Mouse (Mus musculus) adrenal gland, postnatal 36 days (tissue): ENCODE measurements around the gene Grid1. TPM values are rescaled to one million over a fixed set of nuclear protein-coding genes. Genes with fewer than 3 reads are reported as not detected.
A peak's percentile ranks its signal among the peaks of the same experiment; 100 is the strongest.

Experiments used
- DNase-seq, 2 experiments: peaks; one replicate each; pipeline ENCODE4 v3.0.0; 2021; ENCODE audit warnings: mixed read lengths in 1 of 2
- total RNA-seq, 2 experiments: library from RNA; stranded (reverse); gene quantifications; 2 replicates each; pipeline ENCODE4 v1.2.3; 2021

Gene Grid1
- total RNA-seq, 2 experiments from 2014 or later: 0.17 to 0.30 TPM

DNA sequence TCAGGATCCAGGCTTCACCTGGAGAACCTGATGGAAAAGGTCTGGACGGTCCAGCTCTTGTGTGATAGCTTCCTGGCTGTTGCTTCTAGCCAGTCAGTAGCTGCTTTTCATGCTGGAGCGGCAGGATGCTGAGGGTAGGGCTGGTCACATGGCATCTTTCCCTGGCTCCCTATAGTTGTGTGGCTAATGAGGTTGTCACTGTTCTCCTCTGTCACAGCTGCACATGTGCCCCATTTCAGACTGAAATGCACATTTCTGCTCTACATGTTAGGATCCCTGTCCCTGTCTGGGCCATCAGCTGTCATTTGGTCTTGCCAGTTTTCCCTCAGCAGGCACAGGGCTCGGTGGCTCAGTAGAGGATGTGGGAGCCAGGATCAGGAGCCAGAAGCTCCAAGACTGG lies 17.2 kb downstream of the Grid1 start:
- no peak for DNase-seq

GRCm38 (mm10) chr14:34838999-34839398 lies 19.1 kb downstream of the Grid1 start:
- no peak for DNase-seq

GRCm38 (mm10) chr14:34839898-34840297 lies 20.0 kb downstream of the Grid1 start:
- no peak for DNase-seq

DNA sequence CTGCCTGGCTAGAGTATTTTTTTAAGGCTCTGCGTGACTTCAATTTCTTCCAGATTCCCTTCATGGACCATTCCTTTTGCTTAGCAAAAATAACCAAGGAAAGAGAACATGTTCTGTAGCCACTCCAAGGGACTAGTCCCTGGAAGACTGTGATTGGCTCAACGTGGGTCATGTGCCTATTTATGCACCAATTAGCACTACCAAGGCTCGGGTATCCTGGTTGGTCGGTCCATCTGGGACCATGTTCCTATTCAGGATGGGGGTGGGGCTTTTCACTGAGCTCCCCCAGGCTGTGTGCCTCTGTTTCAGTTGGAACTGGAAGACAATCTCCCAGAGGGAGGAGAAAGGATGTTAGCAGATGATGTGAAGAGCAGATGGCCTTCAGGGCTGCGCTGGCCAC lies 23.7 kb downstream of the Grid1 start:
- no peak for DNase-seq

DNA sequence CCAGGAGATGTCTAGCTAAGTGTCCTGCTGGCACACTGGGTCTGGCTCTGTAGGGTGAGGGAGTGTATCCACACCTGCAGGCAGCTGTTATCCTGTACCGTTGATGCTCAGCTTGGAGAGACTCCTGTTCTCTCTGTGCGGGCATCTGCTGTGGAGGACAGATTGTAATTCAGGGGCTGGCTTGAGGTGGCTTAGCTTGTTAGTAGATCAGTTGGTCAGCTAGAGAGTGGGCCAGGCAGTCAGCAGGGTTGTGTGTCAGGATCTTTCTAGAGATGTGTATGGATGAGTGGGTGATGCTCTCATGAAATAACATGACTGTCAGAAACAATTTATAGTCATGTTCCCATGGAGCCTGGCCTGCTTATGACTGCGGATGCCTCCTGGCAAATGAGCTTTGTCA lies 24.3 kb downstream of the Grid1 start:
- no peak for DNase-seq

GRCm38 (mm10) chr14:34846799-34847198 lies 26.9 kb downstream of the Grid1 start:
- no peak for DNase-seq

- DNase-seq: no peak
These were observed 27.7 kb downstream of the Grid1 start for GRCm38 (mm10) chr14:34847625-34848024.

DNA sequence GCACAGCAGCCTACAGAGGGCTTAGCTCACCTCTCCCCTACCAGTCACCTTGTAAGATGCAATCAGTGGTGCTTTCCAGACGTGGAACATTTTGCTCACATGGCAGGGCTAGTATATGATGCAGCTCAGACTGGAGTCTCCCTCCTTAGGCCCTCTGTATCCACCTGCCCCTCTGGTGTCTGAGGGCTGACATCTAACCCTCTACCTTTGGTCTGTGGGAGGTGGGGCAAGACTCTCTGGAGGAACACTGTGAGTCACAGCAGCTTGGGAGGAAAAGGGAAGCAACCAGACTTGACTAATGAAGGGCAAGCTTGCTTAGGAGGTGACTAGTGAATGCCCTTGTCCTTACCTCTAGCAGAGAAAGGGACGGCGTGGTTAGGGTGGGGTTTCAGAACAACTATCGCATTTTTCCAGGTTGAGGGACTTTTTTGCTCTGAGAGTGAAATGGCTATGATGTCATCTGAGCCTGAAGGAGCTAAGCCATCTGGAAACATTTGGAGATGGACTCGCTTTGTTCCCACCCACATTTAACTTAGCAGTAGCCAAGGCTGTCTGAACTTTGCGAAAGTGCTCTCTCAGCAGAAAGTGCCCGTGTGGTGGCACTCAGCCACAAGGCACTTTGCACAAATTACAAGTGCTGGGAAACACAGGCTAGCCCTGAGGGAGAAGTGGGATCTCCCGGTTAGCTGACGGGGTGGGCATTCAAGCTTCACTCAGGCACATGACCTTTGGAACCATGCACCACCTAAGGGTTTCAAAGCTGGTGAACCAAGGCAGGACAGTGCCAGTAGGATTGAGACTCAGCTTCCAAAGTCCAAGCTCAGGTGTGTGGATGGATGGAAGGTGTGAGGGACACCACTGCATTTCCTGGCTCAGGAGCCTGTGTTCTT lies 41.2 kb downstream of the Grid1 start:
- no peak for DNase-seq

- peak; percentile 57 to 65 for DNase-seq
These were observed 47.4 kb downstream of the Grid1 start for GRCm38 (mm10) chr14:34867266-34867665.

GRCm38 (mm10) chr14:34868513-34869260 lies 48.8 kb downstream of the Grid1 start:
- no peak for DNase-seq

DNA sequence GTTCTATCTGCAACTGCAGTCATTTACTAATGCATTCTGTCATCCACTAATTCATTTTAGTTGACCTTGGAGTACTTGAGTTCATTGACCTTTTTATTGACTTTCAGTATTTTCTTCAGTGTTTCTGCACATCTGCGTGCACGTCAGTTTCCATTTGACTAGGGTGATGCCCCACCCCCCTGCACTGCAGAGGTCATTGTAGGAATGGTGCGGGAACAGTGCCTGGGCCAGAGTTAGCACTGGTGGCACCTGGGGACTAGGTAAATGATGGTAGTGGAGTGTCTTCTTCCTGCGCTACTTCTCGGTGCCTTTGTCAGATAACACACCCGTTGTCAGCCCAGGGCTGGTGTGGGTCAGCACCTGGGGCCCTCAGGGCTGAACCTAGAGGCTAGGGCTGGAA lies 60.1 kb downstream of the Grid1 start:
- DNase-seq: no peak

- DNase-seq: no peak
These were observed 60.8 kb downstream of the Grid1 start for GRCm38 (mm10) chr14:34880431-34881421.

DNA sequence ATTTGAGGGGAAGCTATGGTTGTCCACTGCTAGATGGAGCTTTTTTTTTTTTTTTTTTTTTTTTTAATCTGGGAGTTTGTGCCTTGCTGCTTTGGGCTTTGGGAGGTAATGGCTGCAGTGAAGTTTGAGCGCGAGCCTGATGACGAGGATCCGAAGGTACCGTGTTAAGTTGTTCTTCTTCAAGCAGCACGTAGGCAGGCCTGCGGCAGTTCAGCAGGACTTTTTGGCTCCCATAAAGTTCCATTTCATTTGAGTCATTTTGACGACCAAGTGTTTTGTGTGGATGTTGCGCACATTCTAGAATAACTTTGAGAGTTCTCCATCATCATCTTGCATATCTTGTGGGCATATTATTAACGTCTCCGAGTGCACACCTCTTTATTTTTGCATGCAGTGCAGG lies 64.3 kb downstream of the Grid1 start:
- no peak for DNase-seq

GRCm38 (mm10) chr14:34884611-34885010 lies 64.7 kb downstream of the Grid1 start:
- DNase-seq: no peak

GRCm38 (mm10) chr14:34891769-34892532 lies 72.0 kb downstream of the Grid1 start:
- DNase-seq: peak; percentile 7 to 27

GRCm38 (mm10) chr14:34896253-34896982 lies 76.5 kb downstream of the Grid1 start:
- no peak for DNase-seq

GRCm38 (mm10) chr14:34903854-34904253 lies 83.9 kb downstream of the Grid1 start:
- DNase-seq: no peak

- DNase-seq: no peak
These were observed 85.8 kb downstream of the Grid1 start for GRCm38 (mm10) chr14:34905697-34906096.

DNA sequence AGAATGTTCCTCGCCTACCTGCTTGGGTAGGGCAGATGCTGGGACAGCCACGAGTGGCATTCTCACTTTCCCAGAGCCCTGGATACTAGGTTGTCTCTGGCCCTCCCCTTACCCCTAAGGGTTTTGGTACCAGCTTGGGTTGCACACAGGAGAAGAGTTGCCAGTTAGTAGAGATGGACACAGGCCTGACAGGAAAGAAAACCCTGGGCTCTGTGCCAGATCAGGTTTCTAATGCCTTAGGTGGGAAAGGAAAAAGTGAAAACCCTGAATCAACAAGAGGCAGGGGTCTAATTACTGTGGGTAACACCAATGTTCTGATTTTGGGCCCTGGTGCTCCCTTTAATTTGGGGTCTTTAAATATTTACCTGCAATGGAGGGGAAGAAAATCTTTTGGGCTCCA lies 88.5 kb downstream of the Grid1 start:
- no peak for DNase-seq

DNA sequence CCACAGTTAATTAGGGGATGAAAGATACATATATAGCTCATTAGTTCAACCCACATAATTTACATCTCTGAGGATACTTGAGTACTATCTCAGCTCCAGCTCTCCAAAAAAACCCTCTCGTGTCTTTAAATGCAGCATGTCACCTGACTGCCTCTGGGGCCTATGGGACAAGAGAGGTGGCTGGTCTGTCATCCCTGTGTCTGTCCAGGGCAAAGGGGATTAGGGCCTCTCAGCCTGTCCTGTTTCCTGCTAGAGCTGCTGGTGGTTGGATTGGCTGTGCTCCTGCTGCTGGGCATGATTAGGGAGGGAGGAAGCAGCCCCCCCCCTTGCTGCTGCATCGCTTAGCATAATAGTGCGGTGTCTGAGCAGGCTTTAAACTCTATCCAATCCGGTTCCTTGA lies 88.9 kb downstream of the Grid1 start:
- no peak for DNase-seq

DNA sequence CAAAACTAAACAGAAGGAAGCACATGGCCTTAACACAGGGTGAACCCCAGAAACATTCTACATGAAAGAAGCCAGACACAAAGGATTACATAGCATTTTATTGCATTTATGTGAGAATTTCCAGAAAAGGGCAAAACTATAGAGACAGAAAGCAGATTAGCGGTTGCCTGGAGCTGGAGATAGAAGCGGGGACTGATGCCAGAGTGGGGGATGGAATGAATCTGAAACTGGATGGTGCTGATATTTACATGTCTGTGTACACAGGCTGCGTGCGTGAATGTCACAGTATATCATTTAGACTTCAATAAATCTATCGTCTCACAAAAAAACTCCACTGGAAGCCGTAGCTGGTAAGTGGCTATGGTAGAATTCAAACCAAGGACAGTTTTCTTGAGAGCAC lies 96.4 kb downstream of the Grid1 start:
- no peak for DNase-seq
